Mouse (Mus musculus): ENCODE data around the gene Thada. TPM values are rescaled to one million over a fixed set of nuclear protein-coding genes. Genes with fewer than 3 reads are reported as not detected.

Thada gene
- polyA plus RNA-seq, 1 experiment from 2014 or later: 6.1 TPM

DNA sequence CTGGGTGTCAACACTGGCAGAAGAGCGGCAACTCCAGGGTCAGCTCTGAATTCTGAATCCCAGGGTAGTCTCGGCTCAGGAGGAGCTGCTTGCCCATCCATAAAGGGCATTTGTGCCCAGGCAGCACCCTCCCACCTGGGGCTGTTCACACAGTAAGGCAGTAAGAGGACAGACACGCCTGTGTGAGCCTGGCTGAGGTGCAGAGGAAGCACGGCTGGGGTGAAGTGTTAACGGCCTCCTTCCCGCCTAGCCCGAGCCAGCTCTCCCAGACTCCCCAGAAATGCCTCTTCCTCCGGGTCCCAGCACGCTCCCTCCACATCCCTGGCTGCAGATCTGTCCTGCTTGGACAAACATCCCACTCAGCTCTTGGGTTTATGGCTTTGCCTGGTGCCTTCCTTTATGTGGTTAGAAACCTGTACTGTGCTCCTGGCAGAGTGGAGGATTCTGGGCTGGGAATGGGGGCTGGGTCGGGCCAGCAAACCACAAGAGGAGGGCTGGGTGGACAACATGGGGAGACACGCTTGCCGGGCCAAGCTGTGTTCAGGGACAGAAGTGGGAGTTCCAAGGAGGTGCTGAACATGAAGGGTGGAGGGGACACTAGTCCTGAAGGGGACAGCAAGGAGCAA is 322.7 kb downstream of the Thada start:
- 0 out of 2 replicates have a peak, but pooled peaks cover 3% of the 10 kb centered on the region for H3K27me3 ChIP-seq
- no peaks in the 10 kb centered on the region for H3K9me3 ChIP-seq
- H3K4me2 ChIP-seq: no peak overlapping the region
- WGBS: 63% methylated on average over 12 of the region's 12 CpGs
- no peaks in the 10 kb centered on the region for H3K36me3 ChIP-seq
- H3K4me1 ChIP-seq (replicated peaks): peaks cover 26% of the 10 kb centered on the region
- H3K9ac ChIP-seq: no peak overlapping the region
- no peak overlapping the region for H3K4me3 ChIP-seq
- ATAC-seq (ENCODE audit: low FRiP score): no peak
- no peak overlapping the region for H3K27ac ChIP-seq

DNA sequence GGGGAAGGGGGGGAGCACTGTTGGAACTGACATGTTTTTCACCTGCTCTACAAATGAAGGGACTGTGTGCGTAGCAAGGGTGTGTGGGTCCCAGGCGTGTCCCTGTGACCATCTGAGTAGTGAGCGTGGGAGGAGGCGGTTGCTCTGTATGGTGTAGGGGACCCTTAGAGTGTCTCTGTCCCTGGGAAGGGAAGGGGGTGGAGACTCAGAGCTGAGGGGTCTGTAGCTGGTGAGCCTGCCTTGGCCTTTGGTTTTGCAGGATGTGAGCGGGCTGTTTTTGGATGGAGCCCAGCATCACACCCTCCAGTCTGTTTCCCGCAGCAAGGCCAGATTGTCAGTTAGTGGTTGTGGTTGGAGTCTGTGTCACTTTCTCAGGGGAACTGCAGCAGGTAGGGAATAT is 324.3 kb downstream of the Thada start:
- Histone ChIP-seq H3K4me1 (replicated peaks) (peaks cover 23% of the 10 kb centered on the region; the same call in 1 of the 2 replicates), H3K27ac (no peak overlapping the region), H3K27me3 (0 out of 2 replicates have a peak, but pooled peaks cover 3% of the 10 kb centered on the region), H3K9me3 (no peaks in the 10 kb centered on the region), H3K9ac (no peak overlapping the region), H3K4me2 (no peak overlapping the region), H3K36me3 (no peaks in the 10 kb centered on the region), H3K4me3 (no peak overlapping the region)
- WGBS: 75% methylated on average over 6 of the region's 6 CpGs
- ATAC-seq (ENCODE audit: low FRiP score): no peak

DNA sequence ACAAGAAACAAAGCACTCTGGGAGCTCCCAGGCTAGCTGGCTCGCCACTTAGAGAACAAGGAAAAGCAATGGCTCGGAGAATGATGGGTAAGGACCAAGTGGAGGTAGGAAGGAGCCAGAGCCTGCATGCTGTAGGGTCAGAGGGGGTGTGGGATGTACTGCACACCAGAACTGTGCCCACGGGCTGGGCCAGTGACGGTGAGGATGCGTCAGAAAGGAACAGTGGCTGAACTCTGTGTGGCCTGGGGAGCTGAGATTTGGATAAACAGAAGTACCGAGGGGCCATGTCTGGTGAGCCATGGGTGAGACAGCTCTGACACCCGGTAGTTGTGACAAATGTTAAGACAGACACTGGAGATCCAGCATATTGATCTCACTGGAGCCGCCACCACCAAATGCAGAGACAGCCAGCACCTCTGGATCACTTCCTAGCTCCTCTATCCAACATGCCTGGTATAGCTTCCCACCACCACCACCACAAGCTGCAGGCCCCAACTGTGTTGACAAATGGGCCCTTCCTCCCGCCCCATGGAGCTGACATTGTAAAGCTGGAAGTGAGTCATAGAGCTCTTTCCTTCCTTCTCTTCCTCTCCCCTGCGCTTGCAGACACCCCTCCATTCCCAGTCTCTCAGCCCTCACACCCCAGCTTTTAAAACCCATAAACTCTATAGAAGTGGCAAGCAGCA is 325.0 kb downstream of the Thada start:
- 0 out of 2 replicates have a peak, but pooled peaks cover 3% of the 10 kb centered on the region for H3K27me3 ChIP-seq
- no peak overlapping the region for H3K4me2 ChIP-seq
- H3K9ac ChIP-seq: no peak overlapping the region
- H3K27ac ChIP-seq: no peak overlapping the region
- peaks cover 16% of the 10 kb centered on the region; the same call in 1 of the 2 replicates for H3K4me1 ChIP-seq (replicated peaks)
- no peaks in the 10 kb centered on the region for H3K36me3 ChIP-seq
- WGBS: 70% methylated on average over 10 of the region's 10 CpGs
- no peak for ATAC-seq (ENCODE audit: low FRiP score)
- H3K9me3 ChIP-seq: no peaks in the 10 kb centered on the region
- H3K4me3 ChIP-seq: no peak overlapping the region

Other genes with a start within 250 kb of the Thada start
- gene Plekhh2, start 45.7 kb upstream of the Thada start, polyA plus RNA-seq (2015; fragmentation: Nextera tagmentation; extraction: Ambion mirVana): 1.9 and 2.1 TPM in 2 replicates
- 33.2 and 36.9 TPM in 2 replicates for gene Dync2li1, start 160.3 kb upstream of the Thada start, polyA plus RNA-seq (2015; fragmentation: Nextera tagmentation; extraction: Ambion mirVana)
- 0.13 and 0.19 TPM in 2 replicates for gene Abcg8, start 210.1 kb upstream of the Thada start, polyA plus RNA-seq (2015; fragmentation: Nextera tagmentation; extraction: Ambion mirVana)
- gene Abcg5, start 216.8 kb upstream of the Thada start, polyA plus RNA-seq (2015; fragmentation: Nextera tagmentation; extraction: Ambion mirVana): 3.2 and 7.7 TPM in 2 replicates

All from hindbrain, embryonic 13.5 days (tissue).